Mouse (Mus musculus): ENCODE results near the gene Oas1g. TPM values are rescaled to one million over a fixed set of nuclear protein-coding genes. Genes with fewer than 3 reads are reported as not detected.
"Not testable (repeated sequence)": the region's sequence is repeated elsewhere in the genome, so short reads cannot be mapped to it uniquely, and the experiment has no call there.

The Oas1g gene
- 0.15 and 0.62 TPM in 2 replicates for total RNA-seq (2014; rRNA removed)
- polyA plus RNA-seq (2015; fragmentation: Nextera tagmentation; extraction: Ambion mirVana) = 0.23 and 0.40 TPM in 2 replicates

- H3K4me3 ChIP-seq (ENCODE audit: low read depth, low read length); H3K9me3 ChIP-seq (ENCODE audit: low read length); H3K27ac ChIP-seq (ENCODE audit: low read depth, low read length); H3K27me3 ChIP-seq (ENCODE audit: insufficient read depth, low read length); H3K9ac ChIP-seq; H3K4me2 ChIP-seq (ENCODE audit: low read depth); DNase-seq; H3K36me3 ChIP-seq (ENCODE audit: insufficient read depth); H3K4me1 ChIP-seq (ENCODE audit: insufficient read depth); ATAC-seq: not testable (repeated sequence)
- WGBS = 37% methylated on average over 6 of the region's 9 CpGs
Observed at GRCm38 (mm10) chr5:120887413-120887812, at the start of gene Oas1g. TSS of gene Oas1g (minus strand) at chr5:120887613.

GRCm38 (mm10) chr5:120933966-120934365, 46.6 kb upstream of the Oas1g start:
- Histone ChIP-seq H3K4me2 (ENCODE audit: low read depth) (no peak overlapping the region), H3K36me3 (ENCODE audit: insufficient read depth) (no peaks in the 10 kb centered on the region), H3K9me3 (ENCODE audit: low read length) (no peaks in the 10 kb centered on the region), H3K4me3 (ENCODE audit: low read depth, low read length) (no peak overlapping the region), H3K9ac (no peak overlapping the region), H3K27ac (ENCODE audit: low read depth, low read length) (no peak overlapping the region), H3K27me3 (ENCODE audit: insufficient read depth, low read length) (no peaks in the 10 kb centered on the region), H3K4me1 (ENCODE audit: insufficient read depth) (no peaks in the 10 kb centered on the region)
- no peak for DNase-seq
- ATAC-seq = no peak
- WGBS = 16% methylated on average over 5 of the region's 5 CpGs
- no peak for TF ChIP-seq CTCF (IDR thresholded peaks at IDR 0.05; ENCODE audit: low read depth)

GRCm38 (mm10) chr5:120927036-120927435, 39.6 kb upstream of the Oas1g start:
- Histone ChIP-seq H3K27me3 (ENCODE audit: insufficient read depth, low read length) (no peaks in the 10 kb centered on the region), H3K9ac (no peak overlapping the region), H3K4me2 (ENCODE audit: low read depth) (no peak overlapping the region), H3K4me3 (ENCODE audit: low read depth, low read length) (no peak overlapping the region), H3K36me3 (ENCODE audit: insufficient read depth) (no peaks in the 10 kb centered on the region), H3K9me3 (ENCODE audit: low read length) (no peaks in the 10 kb centered on the region), H3K27ac (ENCODE audit: low read depth, low read length) (no peak overlapping the region), H3K4me1 (ENCODE audit: insufficient read depth) (no peaks in the 10 kb centered on the region)
- no peak for ATAC-seq
- WGBS = 7% methylated on average over 1 of the region's 1 CpGs
- DNase-seq = no peak
- peak; percentile 61 for TF ChIP-seq CTCF (IDR thresholded peaks at IDR 0.05; ENCODE audit: low read depth)

GRCm38 (mm10) chr5:120926311-120926710, 38.9 kb upstream of the Oas1g start:
- ATAC-seq = not testable (repeated sequence)
- 62% methylated on average over 2 of the region's 2 CpGs for WGBS

GRCm38 (mm10) chr5:120924520-120924919, 37.1 kb upstream of the Oas1g start:
- H3K9ac ChIP-seq; H3K36me3 ChIP-seq (ENCODE audit: insufficient read depth); H3K9me3 ChIP-seq (ENCODE audit: low read length); H3K4me2 ChIP-seq (ENCODE audit: low read depth); DNase-seq; H3K27ac ChIP-seq (ENCODE audit: low read depth, low read length); H3K4me1 ChIP-seq (ENCODE audit: insufficient read depth); ATAC-seq; H3K27me3 ChIP-seq (ENCODE audit: insufficient read depth, low read length); H3K4me3 ChIP-seq (ENCODE audit: low read depth, low read length): not testable (repeated sequence)
- 86% methylated on average over 4 of the region's 4 CpGs for WGBS

More at GRCm38 (mm10) chr5:120926311-120926710, 38.9 kb upstream of the Oas1g start:
- not testable (repeated sequence) for H3K4me2 ChIP-seq (ENCODE audit: low read depth); DNase-seq; H3K4me3 ChIP-seq (ENCODE audit: low read depth, low read length); H3K36me3 ChIP-seq (ENCODE audit: insufficient read depth); H3K9ac ChIP-seq; H3K27ac ChIP-seq (ENCODE audit: low read depth, low read length); H3K27me3 ChIP-seq (ENCODE audit: insufficient read depth, low read length); H3K9me3 ChIP-seq (ENCODE audit: low read length); H3K4me1 ChIP-seq (ENCODE audit: insufficient read depth)

GRCm38 (mm10) chr5:120923969-120924368, 36.6 kb upstream of the Oas1g start:
- no peak for DNase-seq
- WGBS = 82% methylated on average over 4 of the region's 4 CpGs

GRCm38 (mm10) chr5:120920296-120920695, 32.9 kb upstream of the Oas1g start:
- Histone ChIP-seq H3K4me1 (ENCODE audit: insufficient read depth) (no peaks in the 10 kb centered on the region), H3K9ac (no peak overlapping the region), H3K9me3 (ENCODE audit: low read length) (no peaks in the 10 kb centered on the region), H3K4me3 (ENCODE audit: low read depth, low read length) (no peak overlapping the region), H3K27me3 (ENCODE audit: insufficient read depth, low read length) (no peaks in the 10 kb centered on the region), H3K4me2 (ENCODE audit: low read depth) (no peak overlapping the region), H3K36me3 (ENCODE audit: insufficient read depth) (no peaks in the 10 kb centered on the region), H3K27ac (ENCODE audit: low read depth, low read length) (no peak overlapping the region)
- 79% methylated on average over 3 of the region's 3 CpGs for WGBS
- no peak for TF ChIP-seq CTCF (IDR thresholded peaks at IDR 0.05; ENCODE audit: low read depth)
- ATAC-seq (no peak), DNase-seq (no peak)

More at GRCm38 (mm10) chr5:120923969-120924368, 36.6 kb upstream of the Oas1g start:
- no peak for TF ChIP-seq CTCF (IDR thresholded peaks at IDR 0.05; ENCODE audit: low read depth)
- Histone ChIP-seq H3K4me2 (ENCODE audit: low read depth) (no peak overlapping the region), H3K9me3 (ENCODE audit: low read length) (no peaks in the 10 kb centered on the region), H3K4me3 (ENCODE audit: low read depth, low read length) (no peak overlapping the region), H3K36me3 (ENCODE audit: insufficient read depth) (no peaks in the 10 kb centered on the region), H3K27ac (ENCODE audit: low read depth, low read length) (no peak overlapping the region), H3K9ac (no peak overlapping the region), H3K27me3 (ENCODE audit: insufficient read depth, low read length) (no peaks in the 10 kb centered on the region), H3K4me1 (ENCODE audit: insufficient read depth) (no peaks in the 10 kb centered on the region)
- ATAC-seq = no peak

- not testable (repeated sequence) for H3K27ac ChIP-seq (ENCODE audit: low read depth, low read length); H3K4me3 ChIP-seq (ENCODE audit: low read depth, low read length); H3K4me1 ChIP-seq (ENCODE audit: insufficient read depth); H3K4me2 ChIP-seq (ENCODE audit: low read depth); DNase-seq; H3K9me3 ChIP-seq (ENCODE audit: low read length); H3K36me3 ChIP-seq (ENCODE audit: insufficient read depth); ATAC-seq; H3K27me3 ChIP-seq (ENCODE audit: insufficient read depth, low read length); H3K9ac ChIP-seq
- WGBS = 75% methylated on average over 2 of the region's 2 CpGs
Observed at GRCm38 (mm10) chr5:120919156-120919935, 31.9 kb upstream of the Oas1g start.

Data from forebrain, postnatal 0 days (tissue).